Mouse (Mus musculus) hindbrain, embryonic 15.5 days (tissue): Measurements from ENCODE around the gene Hrh3. TPM values are rescaled to one million over a fixed set of nuclear protein-coding genes. Genes with fewer than 3 reads are reported as not detected.
A peak's percentile ranks its signal among the peaks of the same experiment; 100 is the strongest.

Source experiments
- ATAC-seq: fragments of 200-750 bp; cut with Nextera tagmentation; 2 replicates; pipeline ENCODE4 v1.8.0; 2017; ENCODE audit warnings: low read depth, moderate number of reproducible peaks, moderate TSS enrichment; ENCODE audit not compliant: low FRiP score
- H3K27ac ChIP-seq: fragments of 300-500 bp; sonication (generic); replicated peaks from 2 replicates; pipeline ENCODE4 v1.5.1; 2015; ENCODE audit warnings: mild to moderate bottlenecking, inconsistent platforms
- H3K27me3 ChIP-seq: fragments of 300-500 bp; sonication (generic); 2 replicates; pipeline ENCODE4 v1.6.1; 2015; ENCODE audit warnings: control low read depth, inconsistent platforms
- H3K36me3 ChIP-seq: fragments of 300-500 bp; sonication (generic); 2 replicates; pipeline ENCODE4 v1.6.1; 2015; ENCODE audit warnings: control low read depth, inconsistent platforms
- H3K4me1 ChIP-seq: fragments of 300-500 bp; sonication (generic); replicated peaks from 2 replicates; pipeline ENCODE4 v1.6.1; 2015; ENCODE audit warnings: control low read depth, inconsistent platforms
- H3K4me2 ChIP-seq: fragments of 300-500 bp; sonication (generic); 2 replicates; pipeline ENCODE4 v1.6.1; 2015; ENCODE audit warnings: moderate library complexity, mild to moderate bottlenecking, inconsistent platforms
- H3K4me3 ChIP-seq: fragments of 300-500 bp; sonication (generic); 2 replicates; pipeline ENCODE4 v1.5.1; 2015; ENCODE audit warnings: mild to moderate bottlenecking, inconsistent platforms
- H3K9ac ChIP-seq: fragments of 300-500 bp; sonication (generic); 2 replicates; pipeline ENCODE4 v1.6.1; 2015; ENCODE audit warnings: inconsistent platforms
- H3K9me3 ChIP-seq: fragments of 300-500 bp; sonication (generic); 2 replicates; pipeline ENCODE4 v1.6.1; 2016; ENCODE audit warnings: control low read depth, inconsistent platforms
- WGBS: fragments of 180-500 bp; shearing (Covaris S2); methylation state at CpG from one replicate; pipeline ENCODE4 v1.1.7; 2015; 5-methylcytosine and 5-hydroxymethylcytosine counted together
- polyA plus RNA-seq: library from polyadenylated mRNA; unstranded; fragments of >200 nt; fragmentation: Nextera tagmentation; extraction: Ambion mirVana; gene quantifications from 2 replicates; pipeline ENCODE4 v1.2.1, GENCODE M21; 2015

The Hrh3 gene
- polyA plus RNA-seq = 2.0 and 2.6 TPM in 2 replicates

DNA sequence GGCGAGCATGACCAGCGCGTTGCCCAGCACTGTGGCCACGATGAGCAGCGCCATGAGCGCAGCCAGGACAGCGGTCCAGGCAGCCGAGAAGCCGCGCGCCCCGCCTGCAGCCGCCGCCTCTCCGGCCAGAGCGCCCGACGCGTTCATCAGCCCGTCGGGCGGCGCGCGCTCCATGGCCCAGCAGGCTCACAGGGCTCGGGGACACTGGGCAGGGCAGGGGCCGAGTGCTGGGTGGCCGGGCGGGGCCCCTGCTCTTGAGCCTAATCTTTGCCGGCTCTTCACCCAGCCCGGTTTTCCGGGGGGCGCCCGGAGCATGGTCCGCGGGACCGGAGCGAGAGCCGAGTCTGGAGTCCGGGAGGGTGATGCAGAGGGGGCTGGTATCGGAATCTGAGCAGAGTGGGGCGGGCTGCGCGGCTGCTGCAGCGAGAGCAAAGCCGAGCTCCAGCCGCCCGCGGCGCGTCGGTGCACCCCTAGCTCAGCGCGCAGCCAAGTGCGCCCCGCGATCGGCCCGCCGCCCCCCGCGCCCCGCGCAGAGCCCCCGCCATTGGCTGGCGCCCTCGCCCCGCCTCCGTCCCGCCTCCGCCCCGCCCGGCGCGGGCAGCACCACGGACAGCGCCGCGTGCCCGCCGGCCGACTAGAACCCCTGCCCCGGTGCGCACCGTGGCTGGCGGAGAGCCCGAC lies at the start of gene Hrh3:
Gene Hrh3 (minus strand): TSS at position 511 of the 681 bp plus-strand sequence.
- peak; percentile 74 for ATAC-seq
- WGBS = under 1% methylated on average over 75 of the region's 87 CpGs
- no peaks in the 10 kb centered on the region for H3K9me3 ChIP-seq
- H3K4me1 ChIP-seq = peaks cover 32% of the 10 kb centered on the region
- H3K4me3 ChIP-seq = peak within 1 kb of the TSS; percentile 45
- H3K9ac ChIP-seq = peak within 1 kb of the TSS; percentile 34
- no peak within 1 kb of the TSS for H3K27ac ChIP-seq
- H3K4me2 ChIP-seq = peak within 1 kb of the TSS; percentile 90
- H3K36me3 ChIP-seq = no peaks in the 10 kb centered on the region
- peaks cover 31% of the 10 kb centered on the region for H3K27me3 ChIP-seq

DNA sequence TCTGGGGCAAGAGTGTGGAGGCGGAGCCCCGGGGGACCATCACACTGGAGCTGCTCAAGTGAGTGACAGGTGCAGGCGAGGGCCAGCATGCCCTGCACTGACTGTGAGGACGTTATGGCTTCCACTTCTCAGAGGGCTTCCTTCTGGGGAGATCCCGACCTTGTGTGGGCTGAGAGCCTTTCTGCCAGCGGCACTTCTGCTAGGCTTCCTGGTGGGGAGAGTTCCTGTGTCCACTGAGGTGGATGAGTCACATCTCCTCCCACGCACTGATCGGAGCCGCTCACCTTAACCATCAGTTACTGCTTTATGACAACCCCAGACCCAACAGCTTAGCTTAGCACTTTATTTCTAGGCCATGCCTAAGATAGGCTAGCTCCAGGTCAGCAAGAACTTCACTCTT lies 44.3 kb upstream of the Hrh3 start:
- WGBS = 86% methylated on average over 9 of the region's 9 CpGs
- peaks cover 82% of the 10 kb centered on the region for H3K36me3 ChIP-seq

DNA sequence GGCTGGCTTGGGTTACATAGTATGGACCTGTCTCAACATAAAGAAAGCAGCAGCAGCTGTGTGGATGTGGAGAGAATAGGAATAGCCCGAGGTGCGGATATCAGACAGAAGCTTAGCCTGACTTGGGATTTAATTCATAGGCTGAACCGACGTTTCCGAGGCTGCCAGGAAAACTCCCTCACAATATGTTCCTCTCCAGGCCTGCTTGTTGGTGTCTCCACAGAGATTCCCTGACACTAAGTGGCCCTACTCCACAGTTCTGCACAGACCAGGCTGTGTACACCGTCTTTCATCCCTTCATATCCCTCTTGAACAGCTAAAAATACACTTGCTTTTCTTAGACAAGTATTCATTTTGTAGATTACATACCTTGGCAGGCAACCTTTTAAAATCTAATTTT lies 43.1 kb upstream of the Hrh3 start:
- Histone ChIP-seq H3K9me3 (no peaks in the 10 kb centered on the region), H3K36me3 (peaks cover 78% of the 10 kb centered on the region), H3K4me1 (no peaks in the 10 kb centered on the region), H3K9ac (no peak overlapping the region), H3K4me2 (no peak overlapping the region), H3K27me3 (no peaks in the 10 kb centered on the region), H3K4me3 (no peak overlapping the region), H3K27ac (no peak overlapping the region)
- 88% methylated on average over 6 of the region's 6 CpGs for WGBS
- ATAC-seq = no peak

More for the DNA sequence above, 44.3 kb upstream of the Hrh3 start:
- Histone ChIP-seq H3K4me1 (no peaks in the 10 kb centered on the region), H3K4me3 (no peak overlapping the region), H3K27ac (no peak overlapping the region), H3K9ac (no peak overlapping the region), H3K9me3 (no peaks in the 10 kb centered on the region), H3K27me3 (no peaks in the 10 kb centered on the region), H3K4me2 (no peak overlapping the region)
- no peak for ATAC-seq

DNA sequence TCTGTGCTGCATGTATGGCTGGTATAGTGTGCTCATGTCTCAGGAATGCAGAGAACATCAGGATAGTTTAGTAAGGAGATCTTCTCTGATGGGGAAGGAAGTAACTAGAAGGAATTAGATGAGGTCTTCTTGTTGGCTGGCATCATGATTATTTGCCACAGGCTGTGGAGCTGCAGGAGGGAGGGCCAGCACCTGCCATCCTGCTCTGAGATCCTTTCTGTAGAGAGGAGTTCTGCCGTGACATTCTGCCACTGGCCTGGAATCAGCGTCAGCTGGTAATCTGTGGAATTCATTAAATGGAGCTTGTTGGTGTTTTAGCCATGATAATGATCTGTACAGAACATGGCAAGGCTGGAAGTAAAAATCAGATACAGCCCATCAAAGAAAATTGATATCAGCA lies 41.8 kb upstream of the Hrh3 start:
- H3K9ac ChIP-seq = no peak overlapping the region
- H3K4me3 ChIP-seq = no peak overlapping the region
- ATAC-seq = no peak
- no peaks in the 10 kb centered on the region for H3K9me3 ChIP-seq
- no peak overlapping the region for H3K27ac ChIP-seq
- peaks cover 81% of the 10 kb centered on the region for H3K36me3 ChIP-seq
- no peak overlapping the region for H3K4me2 ChIP-seq
- H3K4me1 ChIP-seq = no peaks in the 10 kb centered on the region
- H3K27me3 ChIP-seq = no peaks in the 10 kb centered on the region
- WGBS = 70% methylated on average over 2 of the region's 2 CpGs

DNA sequence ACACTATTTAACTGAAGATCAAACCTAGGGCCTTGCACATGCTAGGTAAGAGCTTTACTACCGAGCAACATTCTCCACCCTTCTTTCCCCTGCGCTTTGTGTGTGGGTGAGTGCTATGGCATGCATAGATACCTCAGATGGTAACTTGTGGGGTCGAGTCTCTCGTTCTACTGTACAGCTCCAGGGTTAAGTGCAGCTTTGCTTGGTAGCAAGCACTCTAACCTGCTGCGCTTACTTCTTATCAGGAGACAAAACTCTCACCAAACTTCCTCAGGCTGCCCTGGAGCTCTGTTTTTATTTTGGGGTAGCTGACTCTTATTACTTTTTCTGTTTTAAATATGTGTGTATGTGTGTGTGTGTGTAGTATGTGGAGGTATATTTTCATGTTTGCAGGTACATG lies 31.1 kb upstream of the Hrh3 start:
- H3K27ac ChIP-seq = no peak overlapping the region
- WGBS = 84% methylated on average over 5 of the region's 5 CpGs
- no peak overlapping the region for H3K9ac ChIP-seq
- H3K36me3 ChIP-seq = peaks cover 23% of the 10 kb centered on the region
- no peak for ATAC-seq
- no peak overlapping the region for H3K4me2 ChIP-seq
- no peaks in the 10 kb centered on the region for H3K9me3 ChIP-seq
- H3K4me3 ChIP-seq = no peak overlapping the region
- H3K4me1 ChIP-seq = no peaks in the 10 kb centered on the region
- no peaks in the 10 kb centered on the region for H3K27me3 ChIP-seq

DNA sequence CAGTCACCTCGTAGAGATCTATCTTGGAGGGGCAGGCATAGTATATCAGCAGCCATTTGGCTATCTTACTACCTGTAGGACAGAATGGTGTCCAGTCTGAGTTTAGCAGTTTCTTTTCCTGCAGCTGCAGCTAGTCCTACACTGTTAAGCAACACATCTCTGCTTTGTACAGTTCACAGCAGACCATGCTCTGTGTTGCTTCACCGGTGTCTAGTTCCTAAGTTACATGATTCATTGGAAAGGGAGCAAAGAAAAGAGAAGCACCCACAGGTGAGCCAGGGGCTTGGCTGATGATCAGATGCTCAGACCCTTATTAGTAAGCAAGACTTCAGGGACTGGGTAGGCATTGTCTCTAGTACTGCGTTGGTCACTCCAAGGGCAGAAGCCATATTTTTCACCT lies 29.6 kb upstream of the Hrh3 start:
- Histone ChIP-seq H3K27ac (no peak overlapping the region), H3K4me3 (no peak overlapping the region), H3K9me3 (no peaks in the 10 kb centered on the region), H3K36me3 (peaks cover 11% of the 10 kb centered on the region; the same call in 1 of the 2 replicates), H3K27me3 (no peaks in the 10 kb centered on the region), H3K4me1 (no peaks in the 10 kb centered on the region), H3K4me2 (no peak overlapping the region), H3K9ac (no peak overlapping the region)
- no peak for ATAC-seq
- WGBS = 88% methylated on average over 3 of the region's 3 CpGs

DNA sequence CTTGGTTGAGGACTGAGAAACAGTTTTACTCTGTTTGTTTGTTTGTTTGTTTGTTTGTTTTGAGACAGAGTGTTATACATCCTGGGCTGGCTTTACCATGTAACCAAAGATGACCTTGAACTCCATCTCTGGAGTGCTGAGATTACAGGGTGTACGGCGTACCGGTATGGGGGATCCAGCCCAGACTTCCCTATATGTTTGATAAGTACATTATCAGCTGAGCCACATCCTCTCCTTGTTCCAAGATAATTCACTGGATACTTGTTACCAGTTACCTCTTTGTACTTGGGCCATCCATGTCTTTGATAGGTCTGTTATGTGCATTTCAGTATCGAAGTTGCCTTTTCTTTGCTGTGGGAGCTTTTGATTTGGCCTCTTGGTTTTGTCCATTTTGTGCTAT lies 28.9 kb upstream of the Hrh3 start:
- no peaks in the 10 kb centered on the region for H3K27me3 ChIP-seq
- no peaks in the 10 kb centered on the region for H3K4me1 ChIP-seq
- ATAC-seq = no peak
- H3K4me2 ChIP-seq = no peak overlapping the region
- no peak overlapping the region for H3K9ac ChIP-seq
- no peak overlapping the region for H3K27ac ChIP-seq
- H3K4me3 ChIP-seq = no peak overlapping the region
- H3K36me3 ChIP-seq = peaks cover 6% of the 10 kb centered on the region; the same call in 1 of the 2 replicates
- H3K9me3 ChIP-seq = no peaks in the 10 kb centered on the region
- 93% methylated on average over 4 of the region's 4 CpGs for WGBS

DNA sequence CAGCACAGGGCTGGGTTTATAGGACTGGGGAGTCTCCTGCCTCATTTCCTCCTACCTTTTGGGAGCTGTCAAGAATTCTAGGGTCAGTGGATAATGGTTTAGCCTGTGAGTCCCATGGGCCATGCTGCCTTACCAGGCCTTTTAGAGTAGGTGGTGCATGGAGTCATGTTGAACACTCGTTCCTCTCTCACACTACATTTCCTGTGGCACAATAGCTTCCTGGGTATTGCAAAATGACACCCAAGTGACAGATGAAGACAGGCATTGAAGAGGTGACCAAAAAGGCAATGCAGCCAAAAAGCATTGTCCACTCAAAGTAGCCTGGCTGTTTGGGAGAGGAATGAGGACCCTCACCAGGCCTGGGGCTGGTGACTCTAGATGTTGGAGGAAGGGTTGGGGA lies 23.4 kb upstream of the Hrh3 start:
- H3K4me3 ChIP-seq = no peak overlapping the region
- no peak overlapping the region for H3K9ac ChIP-seq
- H3K27me3 ChIP-seq = no peaks in the 10 kb centered on the region
- peaks cover 27% of the 10 kb centered on the region for H3K4me1 ChIP-seq
- no peak overlapping the region for H3K27ac ChIP-seq
- WGBS = 44% methylated on average over 1 of the region's 1 CpGs
- H3K9me3 ChIP-seq = no peaks in the 10 kb centered on the region
- ATAC-seq = no peak
- H3K4me2 ChIP-seq = no peak overlapping the region
- H3K36me3 ChIP-seq = peaks cover 5% of the 10 kb centered on the region

DNA sequence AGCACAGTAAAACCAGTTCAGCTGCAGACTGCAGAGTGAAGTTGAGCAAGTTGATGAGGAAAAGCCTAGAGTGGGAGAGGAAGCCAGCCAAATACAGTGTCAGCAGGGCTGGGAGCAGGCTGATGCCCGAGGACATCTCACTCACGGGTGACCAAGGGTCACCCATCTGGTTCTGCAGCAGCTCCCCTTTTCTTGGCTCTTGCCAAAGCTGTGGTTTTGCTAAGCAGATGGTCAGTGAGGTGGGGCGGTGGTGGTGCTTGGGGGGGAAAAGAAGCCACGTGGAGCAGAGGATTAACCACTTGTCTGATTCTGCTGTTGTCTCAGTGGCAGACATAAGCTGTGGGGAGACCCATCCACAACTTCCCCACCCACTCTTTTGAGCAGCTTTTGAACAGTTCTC lies 21.9 kb upstream of the Hrh3 start:
- 0 out of 2 replicates have a peak, but pooled peaks have one; percentile 59 for ATAC-seq
- 21% methylated on average over 4 of the region's 4 CpGs for WGBS
- no peaks in the 10 kb centered on the region for H3K9me3 ChIP-seq
- peaks cover 5% of the 10 kb centered on the region for H3K36me3 ChIP-seq
- no peak overlapping the region for H3K4me2 ChIP-seq
- H3K27ac ChIP-seq = no peak overlapping the region
- peaks cover 28% of the 10 kb centered on the region for H3K4me1 ChIP-seq
- no peak overlapping the region for H3K4me3 ChIP-seq
- no peaks in the 10 kb centered on the region for H3K27me3 ChIP-seq
- H3K9ac ChIP-seq = no peak overlapping the region

DNA sequence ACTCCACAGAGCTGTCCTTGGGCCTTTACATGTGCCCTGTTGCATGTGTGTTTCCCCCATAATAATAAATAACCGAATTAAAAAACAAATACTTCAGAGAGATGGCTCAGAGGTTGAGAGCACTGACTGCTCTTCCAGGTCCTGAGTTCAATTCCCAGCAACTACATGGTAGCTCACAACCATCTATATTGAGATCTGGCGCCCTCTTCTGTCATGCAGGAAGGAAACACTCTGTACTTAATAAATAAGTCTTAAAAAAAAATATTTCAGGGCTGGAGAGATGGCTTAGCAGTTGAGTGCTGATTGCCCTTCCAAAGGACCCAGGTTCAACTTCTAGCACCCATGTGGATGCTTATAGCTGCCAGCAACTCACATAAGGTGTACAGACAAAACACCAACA lies 19.9 kb upstream of the Hrh3 start:
- Histone ChIP-seq H3K27ac (no peak overlapping the region), H3K4me3 (no peak overlapping the region), H3K4me1 (peaks cover 43% of the 10 kb centered on the region), H3K4me2 (no peak overlapping the region), H3K27me3 (no peaks in the 10 kb centered on the region), H3K9me3 (no peaks in the 10 kb centered on the region), H3K36me3 (peaks cover 5% of the 10 kb centered on the region), H3K9ac (no peak overlapping the region)
- WGBS = 89% methylated on average over 2 of the region's 2 CpGs
- no peak for ATAC-seq

DNA sequence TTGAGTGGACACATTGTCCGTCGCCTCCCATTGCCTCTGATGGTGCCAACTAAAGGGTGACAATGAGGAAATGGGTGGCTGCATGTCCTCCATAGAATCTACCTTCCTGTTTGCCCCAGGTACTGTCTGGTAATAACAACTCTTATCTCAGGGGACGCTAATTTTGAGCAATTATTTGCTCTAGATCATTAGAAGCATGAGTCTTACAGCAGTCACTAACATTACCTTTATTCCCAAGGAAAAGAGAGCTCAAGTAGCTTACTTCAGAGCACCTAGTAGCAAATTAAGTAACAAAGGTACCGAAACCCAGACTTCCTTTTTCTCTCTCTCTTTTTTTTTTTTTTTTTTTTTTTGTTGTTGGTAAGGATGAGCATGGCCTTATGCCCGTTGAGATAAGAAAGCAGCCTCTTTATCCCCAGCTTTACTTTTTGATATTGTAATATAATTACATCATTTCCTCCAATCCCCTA lies 16.0 kb upstream of the Hrh3 start:
- Histone ChIP-seq H3K9me3 (no peaks in the 10 kb centered on the region), H3K9ac (peak overlapping the region; percentile 84), H3K27ac (0 out of 2 replicates have a peak overlapping the region, but pooled peaks have one; percentile 79), H3K4me2 (peak overlapping the region; percentile 98), H3K36me3 (peaks cover 5% of the 10 kb centered on the region), H3K27me3 (no peaks in the 10 kb centered on the region), H3K4me3 (peak overlapping the region; percentile 94), H3K4me1 (peaks cover 50% of the 10 kb centered on the region)
- WGBS = 78% methylated on average over 5 of the region's 5 CpGs
- ATAC-seq = no peak

DNA sequence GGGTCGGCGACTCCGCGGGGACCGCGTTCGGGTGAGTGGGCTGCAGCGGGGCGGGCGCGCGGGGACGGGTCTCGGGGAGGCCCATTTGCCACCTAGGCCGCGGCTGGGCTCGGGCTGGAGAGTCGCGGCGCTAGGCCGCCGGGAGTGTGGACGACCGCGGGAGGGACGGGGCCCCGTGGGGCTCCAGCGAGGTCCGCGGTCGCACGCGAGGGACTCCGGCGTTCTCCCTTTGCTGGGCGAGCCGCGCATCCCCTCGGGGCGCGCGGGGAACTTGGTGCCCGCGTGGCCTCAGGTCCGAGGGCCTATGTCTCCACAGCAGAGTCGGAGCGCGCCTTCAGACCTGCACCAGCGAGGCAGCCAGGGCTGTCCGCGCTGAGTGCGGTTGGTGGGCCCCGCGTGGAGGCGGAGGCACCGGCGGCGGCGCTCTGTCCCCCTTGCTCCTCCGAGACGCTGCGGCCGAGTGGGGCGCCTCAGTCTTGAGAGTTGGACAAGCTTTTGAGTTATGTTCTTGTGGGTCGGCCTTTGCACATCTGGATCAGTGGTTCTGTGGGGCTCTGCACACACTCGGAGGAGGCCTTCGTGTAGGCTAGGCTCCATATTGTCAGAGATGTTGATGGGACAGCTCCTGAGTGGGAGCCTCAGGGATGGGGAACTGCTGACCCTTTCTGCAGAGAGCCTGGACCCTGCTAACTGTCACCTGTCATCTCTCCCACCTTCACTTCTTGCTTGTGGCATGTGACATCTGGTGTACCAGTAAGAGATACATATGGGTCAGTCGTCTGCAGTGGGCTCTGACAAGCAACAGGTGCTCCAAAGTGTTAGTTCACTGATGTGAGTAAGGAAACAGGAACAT lies 15.4 kb upstream of the Hrh3 start:
- H3K4me3 ChIP-seq = peak overlapping the region; percentile 94
- H3K9ac ChIP-seq = peak overlapping the region; percentile 84
- H3K27ac ChIP-seq = peak overlapping the region; percentile 79
- H3K36me3 ChIP-seq = peaks cover 5% of the 10 kb centered on the region
- under 1% methylated on average over 56 of the region's 68 CpGs for WGBS
- no peaks in the 10 kb centered on the region for H3K27me3 ChIP-seq
- peaks cover 54% of the 10 kb centered on the region for H3K4me1 ChIP-seq
- peak overlapping the region; percentile 98 for H3K4me2 ChIP-seq
- no peaks in the 10 kb centered on the region for H3K9me3 ChIP-seq
- peak; percentile 6; the same call in 1 of the 2 replicates for ATAC-seq
